In the genomic region with DNA sequence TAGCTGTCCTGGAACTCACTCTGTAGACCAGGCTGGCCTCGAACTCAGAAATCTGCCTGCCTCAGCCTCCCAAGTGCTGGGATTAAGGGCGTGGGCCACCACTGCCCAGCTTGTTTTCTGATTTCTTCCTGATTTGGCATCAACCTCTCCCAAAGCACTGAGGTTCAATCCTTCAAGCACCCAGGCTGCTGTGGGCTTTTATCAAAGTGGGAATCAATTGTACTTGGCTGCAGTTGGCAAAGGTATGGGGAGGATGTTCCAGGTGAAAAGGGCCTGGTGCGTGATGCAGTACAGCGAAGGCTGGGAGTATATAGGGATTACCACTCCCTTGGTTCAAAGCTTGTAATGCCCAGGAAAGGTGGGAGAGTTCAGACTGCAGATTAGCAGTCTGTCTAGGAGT, we compare ENCODE assay signal across 8 mouse cellular contexts. TPM values are rescaled to one million over a fixed set of nuclear protein-coding genes. Genes with fewer than 3 reads are reported as not detected.
DNase-seq lines count a peak whose midpoint lies in the region; ATAC-seq and TF ChIP-seq lines count a peak whose summit lies in the region.

No protein-coding gene starts in this region.

- no peak overlapping the region for H3K27ac ChIP-seq in lung, embryonic 16.5 days (ENCODE audit: low read length)
- no peak overlapping the region for H3K27ac ChIP-seq in limb, embryonic 13.5 days
- H3K27ac ChIP-seq in small intestine, adult 2 months (ENCODE audit: insufficient read depth, low read depth, low read length), result no peak overlapping the region

- no peak for TF ChIP-seq CTCF in small intestine, adult 2 months (IDR thresholded peaks at IDR 0.05; ENCODE audit: extremely low read depth, insufficient read length, insufficient replicate concordance, low read depth, low read length)

- H3K36me3 ChIP-seq in lung, embryonic 16.5 days (ENCODE audit: control insufficient read depth, insufficient read depth, low read length), result peaks cover 19% of the 10 kb centered on the region
- peaks cover 29% of the 10 kb centered on the region for H3K36me3 ChIP-seq in limb, embryonic 13.5 days
- no peaks in the 10 kb centered on the region for H3K36me3 ChIP-seq in small intestine, adult 2 months (ENCODE audit: control insufficient read depth, insufficient read depth, low read length)

- H3K4me3 ChIP-seq in lung, embryonic 16.5 days (ENCODE audit: low read length), result peak overlapping the region; percentile 60; the same call in 1 of the 2 replicates
- peak overlapping the region; percentile 77 for H3K4me3 ChIP-seq in limb, embryonic 13.5 days
- no peak overlapping the region for H3K4me3 ChIP-seq in small intestine, adult 2 months (ENCODE audit: low read depth, low read length)

- H3K9me3 ChIP-seq in lung, embryonic 16.5 days (ENCODE audit: control insufficient read depth, low read length), result no peaks in the 10 kb centered on the region
- no peaks in the 10 kb centered on the region for H3K9me3 ChIP-seq in limb, embryonic 13.5 days

- peak overlapping the region; percentile 67 for H3K4me2 ChIP-seq in lung, embryonic 16.5 days (ENCODE audit: low read depth, low read length)
- H3K4me2 ChIP-seq in limb, embryonic 13.5 days (replicated peaks), result peak overlapping the region; percentile 79

- H3K9ac ChIP-seq in lung, embryonic 16.5 days (ENCODE audit: low read length), result peak overlapping the region; percentile 61
- H3K9ac ChIP-seq in limb, embryonic 13.5 days, result no peak overlapping the region; the same call in 1 of the 2 replicates

- H3K27me3 ChIP-seq in lung, embryonic 16.5 days (ENCODE audit: control insufficient read depth, insufficient read depth, low read depth, low read length), result no peaks in the 10 kb centered on the region
- no peaks in the 10 kb centered on the region for H3K27me3 ChIP-seq in limb, embryonic 13.5 days
- no peaks in the 10 kb centered on the region for H3K27me3 ChIP-seq in small intestine, adult 2 months (ENCODE audit: control insufficient read depth, insufficient read depth, low read length)

- WGBS in lung, embryonic 16.5 days, result 57% methylated on average over 4 of the region's 4 CpGs
- 63% methylated on average over 4 of the region's 4 CpGs for WGBS in limb, embryonic 13.5 days
- 55% methylated on average over 4 of the region's 4 CpGs for WGBS in small intestine, adult 2 months

- TF ChIP-seq POLR2A in small intestine, adult 2 months (IDR thresholded peaks at IDR 0.05; ENCODE audit: low read depth, low read length), result 0 out of 2 replicates have a peak, but pooled peaks have one; percentile 6

- H3K4me1 ChIP-seq in lung, embryonic 16.5 days (replicated peaks; ENCODE audit: control insufficient read depth, insufficient read depth, low read length), result peaks cover 40% of the 10 kb centered on the region
- peaks cover 42% of the 10 kb centered on the region for H3K4me1 ChIP-seq in limb, embryonic 13.5 days
- peaks cover 16% of the 10 kb centered on the region for H3K4me1 ChIP-seq in small intestine, adult 2 months (ENCODE audit: control insufficient read depth, insufficient read depth, insufficient read length, low read length)

- ATAC-seq in lung, embryonic 16.5 days (ENCODE audit: low read depth), result no peak
- ATAC-seq in limb, embryonic 13.5 days (ENCODE audit: low FRiP score, low read depth), result no peak

- DNase-seq in cerebellum, adult 9-11 months, result peak; percentile 63
- DNase-seq in cerebellum, postnatal 25 days, result no peak
- no peak for DNase-seq in lung, postnatal 4 days
- no peak for DNase-seq in urinary bladder, adult 2 months (ENCODE audit: low spot score)
- DNase-seq in frontal cortex, postnatal 25 days (ENCODE audit: low spot score in 2 of 2), result no peak

RNA-seq across cellular contexts. Expression of gene Mcm2, which starts 0.5 kb away (rescaled TPM):
- 119 and 125 TPM in 2 replicates for polyA plus RNA-seq in lung, embryonic 16.5 days (2015; fragmentation: Nextera tagmentation; extraction: Ambion mirVana)
- polyA plus RNA-seq in limb, embryonic 13.5 days (2015; fragmentation: Nextera tagmentation; extraction: Ambion mirVana), result 144 and 146 TPM in 2 replicates
- 7.9 and 14.5 TPM in 2 replicates for polyA plus RNA-seq in small intestine, adult 2 months (2012; rRNA removed)
- 10.0 and 14.5 TPM in 2 replicates for polyA plus RNA-seq in urinary bladder, adult 2 months (2012; rRNA removed)

RNA-seq across cellular contexts. Expression of gene Tpra1, which starts 3.0 kb away (rescaled TPM):
- 80.1 and 85.3 TPM in 2 replicates for polyA plus RNA-seq in lung, embryonic 16.5 days (2015; fragmentation: Nextera tagmentation; extraction: Ambion mirVana)
- 89.5 and 89.6 TPM in 2 replicates for polyA plus RNA-seq in limb, embryonic 13.5 days (2015; fragmentation: Nextera tagmentation; extraction: Ambion mirVana)
- 74.9 and 156 TPM in 2 replicates for polyA plus RNA-seq in small intestine, adult 2 months (2012; rRNA removed)
- 88.4 and 107 TPM in 2 replicates for polyA plus RNA-seq in urinary bladder, adult 2 months (2012; rRNA removed)

RNA-seq across cellular contexts. Expression of gene Podxl2, which starts 24.2 kb away (rescaled TPM):
- 27.1 and 35.1 TPM in 2 replicates for polyA plus RNA-seq in lung, embryonic 16.5 days (2015; fragmentation: Nextera tagmentation; extraction: Ambion mirVana)
- 108 and 114 TPM in 2 replicates for polyA plus RNA-seq in limb, embryonic 13.5 days (2015; fragmentation: Nextera tagmentation; extraction: Ambion mirVana)
- 13.6 and 22.1 TPM in 2 replicates for polyA plus RNA-seq in small intestine, adult 2 months (2012; rRNA removed)
- 23.2 and 24.2 TPM in 2 replicates for polyA plus RNA-seq in urinary bladder, adult 2 months (2012; rRNA removed)

RNA-seq across cellular contexts. Expression of gene Abtb1, which starts 57.3 kb away (rescaled TPM):
- polyA plus RNA-seq in lung, embryonic 16.5 days (2015; fragmentation: Nextera tagmentation; extraction: Ambion mirVana), result 49.5 and 50.4 TPM in 2 replicates
- 28.0 and 30.2 TPM in 2 replicates for polyA plus RNA-seq in limb, embryonic 13.5 days (2015; fragmentation: Nextera tagmentation; extraction: Ambion mirVana)
- polyA plus RNA-seq in small intestine, adult 2 months (2012; rRNA removed), result 25.8 and 68.7 TPM in 2 replicates
- 48.1 and 51.8 TPM in 2 replicates for polyA plus RNA-seq in urinary bladder, adult 2 months (2012; rRNA removed)
